Mouse (Mus musculus): ENCODE measurements around the gene Tmem115.
A peak's percentile ranks its signal among the peaks of the same experiment; 100 is the strongest.
"Not testable (repeated sequence)": the region's sequence is repeated elsewhere in the genome, so short reads cannot be mapped to it uniquely, and the experiment has no call there.

The Tmem115 gene

GRCm38 (mm10) chr9:107550491-107551116 is 16.9 kb downstream of the Tmem115 start:
- DNase-seq (ENCODE audit: low spot score), result no peak

- DNase-seq (ENCODE audit: low spot score), result no peak
Observed at GRCm38 (mm10) chr9:107551117-107551889, 17.6 kb downstream of the Tmem115 start, which contains the start of gene Rassf1. Rassf1 (plus strand) TSS chr9:107551555.

DNA sequence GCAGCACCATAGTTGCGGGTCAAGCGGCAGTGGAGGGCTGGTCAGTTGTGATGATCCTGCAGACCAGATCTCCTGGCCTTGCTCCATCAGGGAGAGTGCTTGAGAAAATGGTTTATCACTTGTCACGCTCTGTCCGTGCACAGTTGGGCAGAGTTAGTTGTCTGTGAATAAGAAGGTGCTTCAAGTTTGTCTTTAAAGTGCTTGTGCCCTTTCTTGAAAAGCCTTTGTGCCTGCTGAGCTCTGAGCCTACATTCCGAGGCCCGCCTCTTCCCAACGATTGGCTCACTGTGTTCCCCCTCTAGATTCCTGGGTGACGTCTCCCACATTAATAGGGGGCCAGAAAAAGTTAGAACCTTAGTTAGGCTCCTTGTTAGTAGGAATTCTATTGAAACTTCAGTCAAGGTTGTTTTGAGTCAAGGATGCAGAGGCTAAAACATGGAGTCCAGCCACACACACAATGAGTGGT is 18.2 kb downstream of the Tmem115 start:
- DNase-seq (ENCODE audit: low spot score), result no peak

GRCm38 (mm10) chr9:107552690-107553393 is 19.1 kb downstream of the Tmem115 start:
- no peak for DNase-seq (ENCODE audit: low spot score)

GRCm38 (mm10) chr9:107553541-107554318 is 20.0 kb downstream of the Tmem115 start:
- no peak for DNase-seq (ENCODE audit: low spot score)

- DNase-seq (ENCODE audit: low spot score), result peak; percentile 97
Observed at GRCm38 (mm10) chr9:107554319-107554825, 20.6 kb downstream of the Tmem115 start.

GRCm38 (mm10) chr9:107555031-107555457 is 21.3 kb downstream of the Tmem115 start:
- no peak for DNase-seq (ENCODE audit: low spot score)

- no peak for DNase-seq (ENCODE audit: low spot score)
Observed at GRCm38 (mm10) chr9:107555701-107556100, 22.0 kb downstream of the Tmem115 start.

DNA sequence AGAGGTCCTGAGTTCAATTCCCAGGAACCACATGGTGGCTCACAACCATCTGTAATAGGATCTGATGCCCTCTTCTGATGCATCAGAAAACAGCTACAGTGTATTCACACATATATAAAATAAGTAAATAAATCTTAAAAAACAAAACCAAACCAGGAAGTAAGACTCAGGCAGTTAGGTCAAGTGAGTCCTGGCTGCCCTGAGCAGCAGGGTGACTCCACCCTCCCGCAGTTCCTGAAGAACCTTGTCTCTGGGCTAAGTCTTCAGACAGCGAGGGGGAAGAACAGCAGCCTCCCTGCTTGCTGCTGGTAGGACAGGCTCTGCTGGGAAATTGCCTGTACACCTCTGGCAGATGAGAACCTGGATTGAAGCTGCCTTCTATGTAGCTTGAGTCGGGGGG is 22.6 kb downstream of the Tmem115 start:
- DNase-seq (ENCODE audit: low spot score), result no peak

DNA sequence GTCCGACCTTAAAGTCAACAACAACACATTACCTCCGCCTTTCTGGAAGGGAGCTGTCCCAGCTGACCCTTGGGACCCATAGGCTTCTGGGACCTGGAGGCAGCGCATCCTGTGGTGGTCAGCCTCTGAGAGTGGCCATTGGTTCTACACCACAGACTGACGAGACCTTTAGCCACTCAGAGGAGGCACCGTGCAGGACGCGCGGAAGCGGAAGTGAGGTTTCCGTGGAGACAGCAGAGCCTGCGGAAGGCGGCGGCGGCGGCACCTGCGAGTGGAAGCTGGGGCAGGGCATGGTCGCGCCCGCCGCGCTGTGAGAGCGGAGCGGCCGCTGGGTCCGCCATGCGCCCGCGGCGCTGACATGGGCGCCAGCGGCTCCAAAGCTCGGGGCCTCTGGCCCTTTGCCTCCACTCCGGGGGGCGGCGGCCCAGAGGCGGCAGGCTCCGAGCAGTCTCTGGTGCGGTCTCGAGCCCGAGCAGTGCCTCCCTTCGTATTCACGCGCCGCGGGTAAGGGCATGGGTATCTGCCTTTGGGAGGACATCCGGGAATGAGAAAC is 29.4 kb downstream of the Tmem115 start, which contains the start of gene Tusc2:
Tusc2 (plus strand) TSS at position 227 of the 553 bp plus-strand sequence.
- DNase-seq (ENCODE audit: low spot score), result peak; percentile 90

- not testable (repeated sequence) for DNase-seq (ENCODE audit: low spot score)
Observed at GRCm38 (mm10) chr9:107565556-107565955, 31.8 kb downstream of the Tmem115 start.

DNA sequence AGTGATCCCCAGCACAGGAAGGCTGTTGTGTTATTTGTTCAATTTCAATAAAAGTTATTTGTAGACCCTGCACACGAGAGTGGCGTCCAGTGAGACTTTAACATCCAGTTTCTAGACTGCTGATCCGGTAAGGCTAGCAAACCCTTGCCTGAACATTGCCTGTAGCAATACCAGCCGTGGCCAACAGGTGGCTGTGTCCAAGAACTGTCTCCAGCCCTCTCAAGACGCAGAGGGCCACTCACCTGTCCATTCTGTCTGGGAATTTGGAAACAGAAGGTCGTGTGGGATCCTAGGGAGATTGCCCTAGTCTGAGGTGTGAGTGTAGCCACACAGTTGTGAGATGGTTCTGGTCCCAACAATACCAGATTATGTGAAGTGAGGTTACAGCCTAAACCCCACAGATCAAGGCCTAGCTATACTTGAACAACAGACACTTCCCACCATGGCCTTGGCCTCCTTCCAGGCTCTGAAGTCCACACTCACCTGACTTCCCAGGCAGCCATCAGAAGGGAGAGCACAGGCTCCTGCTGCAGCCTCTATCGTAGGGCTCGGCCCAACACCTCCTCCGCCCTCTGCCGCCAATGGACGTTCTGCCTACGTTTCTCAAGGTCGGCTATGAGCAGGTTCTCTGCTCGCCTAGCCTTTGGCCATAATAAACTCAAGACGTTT is 32.4 kb downstream of the Tmem115 start:
- DNase-seq (ENCODE audit: low spot score), result peak; percentile 85

DNA sequence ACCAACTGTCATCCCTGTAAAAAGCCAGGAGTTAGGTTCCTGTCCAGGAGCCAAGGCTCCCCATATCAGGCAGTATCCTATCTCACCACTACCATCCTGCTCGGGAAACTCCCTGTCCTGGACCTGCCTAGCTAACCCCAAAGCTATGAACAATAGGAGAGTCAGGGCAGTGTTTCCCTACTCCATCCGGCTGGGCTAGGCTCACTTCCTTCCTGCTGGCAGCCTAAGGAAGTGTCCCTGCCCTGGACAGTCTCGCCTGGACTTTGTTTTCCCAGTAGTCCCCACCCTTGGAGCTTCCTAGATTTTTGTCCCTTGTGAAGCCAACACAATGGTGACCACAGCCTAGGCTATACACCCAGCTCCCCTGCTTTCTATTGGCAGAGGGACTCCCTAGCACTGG is 33.1 kb downstream of the Tmem115 start:
- DNase-seq (ENCODE audit: low spot score), result no peak

GRCm38 (mm10) chr9:107567702-107568319 is 34.1 kb downstream of the Tmem115 start, which contains the start of gene Hyal2:
Hyal2 (plus strand) TSS chr9:107567945.
- DNase-seq (ENCODE audit: low spot score), result no peak

DNA sequence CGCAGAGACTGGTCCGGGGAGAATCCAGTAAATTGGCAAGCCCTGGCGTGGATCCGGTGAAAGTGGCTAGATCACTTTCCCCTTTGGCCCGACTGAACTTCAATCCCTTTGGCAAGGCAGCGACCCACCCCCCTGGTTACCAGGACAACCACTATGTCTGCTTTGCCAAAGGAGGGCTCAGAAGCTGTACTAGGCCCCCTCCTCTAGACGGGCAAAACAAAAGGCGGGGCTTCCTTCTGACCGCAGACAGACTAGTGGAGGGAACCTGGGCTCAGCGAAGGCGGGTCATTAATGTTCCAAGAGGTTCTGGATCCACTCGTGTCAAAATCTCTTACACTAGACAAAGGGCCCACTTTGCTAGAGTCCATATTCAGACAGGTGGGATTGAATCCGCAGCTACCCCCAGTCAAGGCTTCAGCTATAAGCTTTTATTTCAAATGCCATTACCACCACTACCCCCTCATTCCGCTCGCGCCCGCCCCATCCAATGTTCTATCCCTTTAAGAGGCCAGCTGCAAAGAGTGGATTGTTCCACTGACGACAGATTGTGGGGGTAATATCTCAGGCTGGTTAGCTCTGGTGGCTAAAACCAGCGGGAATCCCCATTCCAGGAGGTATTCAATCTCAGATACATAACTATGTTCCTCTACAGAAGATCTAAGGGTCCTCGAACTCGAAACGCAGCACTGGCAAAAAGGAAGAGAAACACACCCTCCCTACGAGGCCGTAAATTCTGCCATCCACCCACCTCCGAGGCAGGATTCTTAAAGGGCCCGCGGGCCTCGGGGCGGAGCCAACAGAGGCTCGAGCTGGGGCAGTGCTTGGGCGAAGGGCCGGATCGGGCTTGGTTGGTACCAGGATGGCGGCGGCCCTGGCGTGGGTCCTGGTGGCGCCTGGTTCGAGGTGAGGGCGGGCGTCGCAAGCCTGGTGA is 34.9 kb downstream of the Tmem115 start:
- peak; percentile 89 for DNase-seq (ENCODE audit: low spot score)

GRCm38 (mm10) chr9:107569270-107569669 is 35.5 kb downstream of the Tmem115 start:
- DNase-seq (ENCODE audit: low spot score), result no peak

DNA sequence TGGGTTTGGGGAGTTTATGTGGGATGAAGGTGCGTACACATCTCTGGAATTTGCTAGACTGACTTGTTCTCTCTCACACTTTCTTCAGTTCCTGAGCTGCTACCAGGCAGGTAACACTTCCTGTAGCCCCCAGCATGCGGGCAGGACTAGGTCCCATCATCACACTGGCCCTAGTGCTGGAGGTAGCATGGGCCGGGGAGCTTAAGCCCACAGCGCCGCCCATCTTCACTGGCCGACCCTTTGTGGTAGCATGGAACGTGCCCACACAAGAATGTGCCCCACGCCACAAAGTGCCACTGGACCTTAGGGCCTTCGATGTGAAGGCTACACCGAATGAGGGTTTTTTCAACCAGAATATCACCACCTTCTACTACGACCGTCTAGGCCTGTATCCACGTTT is 36.3 kb downstream of the Tmem115 start:
- DNase-seq (ENCODE audit: low spot score), result no peak

- DNase-seq (ENCODE audit: low spot score), result peak; percentile 80
Observed at GRCm38 (mm10) chr9:107570845-107571244, 37.1 kb downstream of the Tmem115 start.
